Mouse (Mus musculus): Measurements from ENCODE around the gene Fkbpl.

GRCm38 (mm10) chr17:34674524-34675204 is 30.1 kb downstream of the Fkbpl start:
- no peak for TF ChIP-seq CTCF (conservative IDR thresholded peaks at IDR 0.05; ENCODE audit: low read length)
- TF ChIP-seq POU5F1 (IDR thresholded peaks at IDR 0.05; ENCODE audit: borderline replicate concordance, low read length), result no peak
- TF ChIP-seq NANOG (IDR thresholded peaks at IDR 0.05; ENCODE audit: borderline replicate concordance, low read length), result no peak

Data from E14TG2a.4 (cell line).